Mouse (Mus musculus) CH12.LX (cell line): Measurements from ENCODE around the gene Med17.

Source experiments
- CTCF ChIP-seq, 2 experiments: IDR thresholded peaks in 1 of 2; conservative IDR thresholded peaks in 1 of 2; 2 replicates each; pipeline ENCODE4 v1.5.1; 2011 to 2012; ENCODE audit warnings: low read depth in 2 of 2, low read length in 2 of 2, improper control_type of control experiment in 1 of 2, inconsistent platforms in 1 of 2, mild to moderate bottlenecking in 1 of 2, moderate library complexity in 1 of 2
- SMC3 ChIP-seq: IDR thresholded peaks from 2 replicates; pipeline ENCODE4 v1.6.1; 2011; ENCODE audit warnings: low read depth, low read length, improper control_type of control experiment
- ZNF384 ChIP-seq: IDR thresholded peaks from 2 replicates; pipeline ENCODE4 v1.6.1; 2012; ENCODE audit warnings: low read depth, low read length, improper control_type of control experiment, inconsistent platforms

- TF ChIP-seq CTCF (conservative IDR thresholded peaks at IDR 0.05 in 1 of 2, IDR thresholded peaks at IDR 0.05 in 1 of 2; ENCODE audit: low read depth in 2 of 2, low read length in 2 of 2), result no peak
- no peak for TF ChIP-seq SMC3
- no peak for TF ChIP-seq ZNF384
These were observed 37.6 kb downstream of the Med17 start for GRCm38 (mm10) chr9:15242130-15242529.
